9 mouse cellular contexts compared by ENCODE assay signal in the genomic region with DNA sequence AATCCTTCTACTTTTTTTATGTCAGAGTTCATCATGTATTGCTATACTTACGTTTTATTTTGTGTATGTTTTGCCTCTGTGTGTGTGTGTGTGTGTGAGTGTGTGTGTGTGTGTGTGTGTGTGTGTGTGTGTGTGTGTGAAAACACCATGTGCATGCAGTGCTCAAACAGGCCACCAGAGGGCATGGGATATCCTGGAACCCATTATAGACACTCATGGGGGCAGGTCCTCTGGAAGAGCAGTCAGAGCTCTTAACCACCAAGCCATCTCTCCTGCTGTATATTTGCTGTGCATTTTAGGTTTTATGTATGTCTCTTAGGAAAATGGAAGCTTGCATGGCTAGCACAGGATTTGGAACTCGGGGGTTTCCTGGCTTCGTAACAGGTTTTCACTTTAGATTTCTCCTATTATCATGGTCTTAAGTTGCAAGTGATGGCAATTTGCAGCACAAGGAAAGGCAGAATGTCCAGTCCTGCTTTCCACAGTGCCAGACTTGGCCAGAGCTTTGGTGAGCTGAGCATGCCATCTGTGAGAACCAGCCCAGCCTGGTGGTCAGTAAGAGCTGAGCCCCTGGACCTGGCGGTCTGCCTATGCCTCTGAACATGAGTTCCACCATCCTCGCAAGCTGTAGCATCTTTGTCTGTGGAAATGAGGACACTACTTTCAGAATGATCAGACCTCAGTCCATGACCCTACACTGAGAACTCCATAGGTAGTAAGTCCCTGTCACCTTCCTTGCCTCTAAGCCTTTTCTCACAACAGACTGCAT.
A peak's percentile ranks its signal among the peaks of the same experiment; 100 is the strongest.
DNase-seq lines count a peak whose midpoint lies in the region; TF ChIP-seq lines count a peak whose summit lies in the region.
"Had no signal": no experiment of that assay in that cellular context is flagged by ENCODE, and none has a peak within 500 bp of the region (broad histone marks: within the 10 kb centered on the region; RNA-seq: fewer than 3 reads in every experiment).

No protein-coding gene starts in this region.

- 0 out of 2 replicates have a peak, but pooled peaks have one; percentile 4 for TF ChIP-seq CTCF in lung, adult 2 months (IDR thresholded peaks at IDR 0.05; ENCODE audit: insufficient read depth, low read length)

- peak; percentile 30 for DNase-seq in embryo, embryonic 10.5 days (ENCODE audit: low spot score)
- DNase-seq in embryo, embryonic 11 days, result no peak
- DNase-seq in lung, adult 2 months, result no peak
- no peak for DNase-seq in lung, postnatal 25 days (ENCODE audit: low spot score)
- DNase-seq in R1 (ENCODE audit: low read depth, low spot score), result peak; percentile 73
- peak; percentile 38 for DNase-seq in retina, embryonic 14.5 days (ENCODE audit: low spot score)
- DNase-seq in urinary bladder, postnatal 10 days (ENCODE audit: low spot score), result no peak
- no peak for DNase-seq in layer of hippocampus, adult 18-20 months (ENCODE audit: low spot score in 2 of 2)

- H3K4me3 ChIP-seq in lung, adult 2 months (replicated peaks; ENCODE audit: extremely low read depth, low read depth, low read length), result no peak overlapping the region
- H3K4me3 ChIP-seq: limb, embryonic 13.5 days had no signal

- no peak for TF ChIP-seq POLR2A in lung, adult 2 months (IDR thresholded peaks at IDR 0.05; ENCODE audit: borderline replicate concordance, extremely low read depth, low read depth, low read length)

- 99% methylated on average over 5 of the region's 5 CpGs for WGBS in lung, adult 2 months

- peaks cover 9% of the 10 kb centered on the region for H3K4me1 ChIP-seq in lung, adult 2 months (ENCODE audit: control insufficient read depth, insufficient read depth, low read length)

Comparison
In these comparisons a context has a peak if more than half of its experiments do, and no peak if none do; other contexts are left out.
1. DNase-seq: peak in embryo, embryonic 10.5 days (single experiment), R1 (single experiment) and retina, embryonic 14.5 days (single experiment); none in embryo, embryonic 11 days (single experiment), lung, adult 2 months (single experiment), lung, postnatal 25 days (single experiment), urinary bladder, postnatal 10 days (single experiment) and layer of hippocampus, adult 18-20 months (0 of 2).